Mouse (Mus musculus) cerebellum, adult 2 months (tissue): ENCODE results near the gene Kif16b.

Experiments
- CTCF ChIP-seq: fragments of 200-500 bp; IDR thresholded peaks from 2 replicates; pipeline ENCODE4 v1.5.1; 2011; ENCODE audit warnings: low read depth, mild to moderate bottlenecking, control low read depth, low read length, moderate library complexity, borderline replicate concordance; ENCODE audit not compliant: insufficient read depth
- POLR2A ChIP-seq: fragments of 200-500 bp; IDR thresholded peaks from 2 replicates; pipeline ENCODE4 v1.6.1; 2011; ENCODE audit warnings: low read length, control low read depth, borderline replicate concordance; ENCODE audit not compliant: insufficient read depth

- no peak for TF ChIP-seq CTCF
- TF ChIP-seq POLR2A = no peak
These were observed 176.9 kb downstream of the Kif16b start for GRCm38 (mm10) chr2:142724215-142725001.
